Mouse (Mus musculus) adrenal gland, postnatal 14 days (tissue): ENCODE measurements around the gene Aagab. TPM values are rescaled to one million over a fixed set of nuclear protein-coding genes. Genes with fewer than 3 reads are reported as not detected.

Experiments used
- DNase-seq: peaks from one replicate; pipeline ENCODE4 v3.0.0; 2021; ENCODE audit warnings: mixed read lengths
- long read RNA-seq, 2 experiments: library from polyadenylated mRNA; stranded (forward); transcript quantifications; one replicate each; pipeline ENCODE4 v2.0.0; 2021
- total RNA-seq: library from RNA; stranded (reverse); gene quantifications from 2 replicates; pipeline ENCODE4 v1.2.3, GENCODE M21; 2021

Aagab gene
- 20.7 and 20.8 TPM in 2 replicates for total RNA-seq
- long read RNA-seq, experiment 1, full-length matches to known transcripts = 51 of 85 reads
- long read RNA-seq, experiment 1, partial matches to known transcripts = 3 of 85 reads
- long read RNA-seq, experiment 1, other reads (novel, unspliced or antisense) = 31 of 85 reads
- long read RNA-seq, experiment 2, full-length matches to known transcripts = 25 of 51 reads
- long read RNA-seq, experiment 2, partial matches to known transcripts = 2 of 51 reads
- long read RNA-seq, experiment 2, other reads (novel, unspliced or antisense) = 24 of 51 reads

GRCm38 (mm10) chr9:63602043-63602939 lies at the start of gene Aagab, which contains the start of gene Iqch:
TSS of gene Aagab (plus strand) at chr9:63602660.
TSS of gene Iqch (minus strand) at chr9:63602493.
- DNase-seq = peak; percentile 99

- DNase-seq = no peak
Observed at GRCm38 (mm10) chr9:63553628-63554027, 48.8 kb upstream of the Aagab start.

GRCm38 (mm10) chr9:63555460-63555990 lies 46.9 kb upstream of the Aagab start:
- DNase-seq = peak; percentile 60

GRCm38 (mm10) chr9:63556316-63556715 lies 46.1 kb upstream of the Aagab start:
- DNase-seq = peak; percentile 53

GRCm38 (mm10) chr9:63556933-63557332 lies 45.5 kb upstream of the Aagab start:
- peak; percentile 39 for DNase-seq

- no peak for DNase-seq
Observed at GRCm38 (mm10) chr9:63561931-63562330, 40.5 kb upstream of the Aagab start.

GRCm38 (mm10) chr9:63563436-63563835 lies 39.0 kb upstream of the Aagab start:
- no peak for DNase-seq

- no peak for DNase-seq
Observed at GRCm38 (mm10) chr9:63568314-63568713, 34.1 kb upstream of the Aagab start.

GRCm38 (mm10) chr9:63568808-63569207 lies 33.7 kb upstream of the Aagab start:
- peak; percentile 29 for DNase-seq

GRCm38 (mm10) chr9:63571895-63572294 lies 30.6 kb upstream of the Aagab start:
- DNase-seq = peak; percentile 9

GRCm38 (mm10) chr9:63572874-63573273 lies 29.6 kb upstream of the Aagab start:
- DNase-seq = no peak

- no peak for DNase-seq
Observed at GRCm38 (mm10) chr9:63577469-63577868, 25.0 kb upstream of the Aagab start.

GRCm38 (mm10) chr9:63579644-63580043 lies 22.8 kb upstream of the Aagab start:
- DNase-seq = no peak

- no peak for DNase-seq
Observed at GRCm38 (mm10) chr9:63580046-63580445, 22.4 kb upstream of the Aagab start.

- DNase-seq = no peak
Observed at GRCm38 (mm10) chr9:63581778-63582177, 20.7 kb upstream of the Aagab start.

- no peak for DNase-seq
Observed at GRCm38 (mm10) chr9:63585251-63585650, 17.2 kb upstream of the Aagab start.

GRCm38 (mm10) chr9:63589209-63589608 lies 13.3 kb upstream of the Aagab start:
- DNase-seq = no peak

GRCm38 (mm10) chr9:63590592-63590991 lies 11.9 kb upstream of the Aagab start:
- no peak for DNase-seq

- no peak for DNase-seq
Observed at GRCm38 (mm10) chr9:63591661-63592256, 10.7 kb upstream of the Aagab start.

- no peak for DNase-seq
Observed at GRCm38 (mm10) chr9:63595032-63595431, 7.4 kb upstream of the Aagab start.

GRCm38 (mm10) chr9:63595652-63596051 lies 6.8 kb upstream of the Aagab start:
- no peak for DNase-seq

- no peak for DNase-seq
Observed at GRCm38 (mm10) chr9:63596660-63597059, 5.8 kb upstream of the Aagab start.

- no peak for DNase-seq
Observed at GRCm38 (mm10) chr9:63603849-63604248, 1.4 kb downstream of the Aagab start.
